Mouse (Mus musculus) heart, embryonic 14.5 days (tissue): ENCODE results near the gene Cd300lg. TPM values are rescaled to one million over a fixed set of nuclear protein-coding genes. Genes with fewer than 3 reads are reported as not detected.

Experiments used
- ATAC-seq: fragments of 200-750 bp; cut with Nextera tagmentation; 2 replicates; pipeline ENCODE4 v1.8.0; 2017; ENCODE audit warnings: low read depth, moderate TSS enrichment; ENCODE audit not compliant: insufficient number of reproducible peaks, insufficient read depth, low FRiP score
- H3K27ac ChIP-seq, 2 experiments: fragments of 200-500 bp in 1 of 2; fragments of 300-500 bp in 1 of 2; sonication (generic) in 1 of 2; replicated peaks in 1 of 2; 2 replicates each; pipeline ENCODE4 v1.5.1; 2012 to 2014; ENCODE audit warnings: low read depth in 2 of 2, low read length in 2 of 2, control low read depth in 1 of 2, mild to moderate bottlenecking in 1 of 2, mixed read lengths in 1 of 2; ENCODE audit not compliant: control insufficient read depth in 1 of 2, insufficient read depth in 1 of 2
- H3K27me3 ChIP-seq: fragments of 300-500 bp; sonication (generic); 2 replicates; pipeline ENCODE4 v1.6.1; 2014; ENCODE audit warnings: mild to moderate bottlenecking, low read length, control low read depth; ENCODE audit not compliant: control insufficient read depth, insufficient read depth
- H3K36me3 ChIP-seq: fragments of 300-500 bp; sonication (generic); 2 replicates; pipeline ENCODE4 v1.6.1; 2014; ENCODE audit warnings: mild to moderate bottlenecking, control low read depth, low read length, mixed read lengths; ENCODE audit not compliant: control insufficient read depth, insufficient read depth
- H3K4me1 ChIP-seq, 2 experiments: fragments of 200-500 bp in 1 of 2; fragments of 300-500 bp in 1 of 2; sonication (generic) in 1 of 2; 2 replicates each; pipeline ENCODE4 v1.6.1; 2012 to 2014; ENCODE audit warnings: low read length in 2 of 2, control low read depth in 1 of 2, mixed read lengths in 1 of 2; ENCODE audit not compliant: control insufficient read depth in 2 of 2, insufficient read depth in 2 of 2
- H3K4me2 ChIP-seq: fragments of 300-500 bp; sonication (generic); 2 replicates; pipeline ENCODE4 v1.6.1; 2014; ENCODE audit warnings: mild to moderate bottlenecking, low read length
- H3K4me3 ChIP-seq, 2 experiments: fragments of 200-500 bp in 1 of 2; fragments of 300-500 bp in 1 of 2; sonication (generic) in 1 of 2; 2 replicates each; pipeline ENCODE4 v1.5.1; 2012 to 2014; ENCODE audit warnings: low read length in 2 of 2, mild to moderate bottlenecking in 2 of 2, control low read depth in 1 of 2, low read depth in 1 of 2, moderate library complexity in 1 of 2; ENCODE audit not compliant: control insufficient read depth in 1 of 2, insufficient read depth in 1 of 2
- H3K9ac ChIP-seq: fragments of 300-500 bp; sonication (generic); 2 replicates; pipeline ENCODE4 v1.6.1; 2014; ENCODE audit warnings: mild to moderate bottlenecking, low read length
- H3K9me3 ChIP-seq: fragments of 300-500 bp; sonication (generic); 2 replicates; pipeline ENCODE4 v1.6.1; 2016; ENCODE audit warnings: low read length, control low read depth; ENCODE audit not compliant: control insufficient read depth
- WGBS: fragments of 180-500 bp; shearing (Covaris S2); extraction: QIAGEN DNeasy Blood & Tissue Kit; methylation state at CpG from one replicate; pipeline ENCODE4 v1.1.7; 2014; 5-methylcytosine and 5-hydroxymethylcytosine counted together
- polyA plus RNA-seq: library from polyadenylated mRNA; unstranded; fragments of >200 nt; fragmentation: Nextera tagmentation; extraction: Ambion mirVana; gene quantifications from 2 replicates; pipeline ENCODE4 v1.2.1, GENCODE M21; 2014

Gene Cd300lg
- polyA plus RNA-seq, 1 experiment from 2014 or later = 4.8 TPM

- no peak for ATAC-seq
- no peaks in the 10 kb centered on the region for H3K27me3 ChIP-seq
- H3K4me1 ChIP-seq = peaks cover 4 to 9% of the 10 kb centered on the region in 2 experiments; a peak in 2 of 4 replicates
- H3K4me2 ChIP-seq = no peak overlapping the region
- H3K27ac ChIP-seq = no peak overlapping the region
- no peaks in the 10 kb centered on the region for H3K9me3 ChIP-seq
- WGBS = 88% methylated on average over 8 of the region's 8 CpGs
- H3K9ac ChIP-seq = no peak overlapping the region
- no peaks in the 10 kb centered on the region for H3K36me3 ChIP-seq
- H3K4me3 ChIP-seq = no peak overlapping the region
Measured at GRCm38 (mm10) chr11:102004251-102004650, 37.1 kb upstream of the Cd300lg start.

GRCm38 (mm10) chr11:102006271-102006670, 35.0 kb upstream of the Cd300lg start:
- no peak overlapping the region for H3K27ac ChIP-seq
- no peak overlapping the region for H3K9ac ChIP-seq
- H3K27me3 ChIP-seq = no peaks in the 10 kb centered on the region
- H3K9me3 ChIP-seq = no peaks in the 10 kb centered on the region
- ATAC-seq = no peak
- H3K36me3 ChIP-seq = peaks cover 6% of the 10 kb centered on the region; the same call in 1 of the 2 replicates
- H3K4me2 ChIP-seq = no peak overlapping the region
- H3K4me3 ChIP-seq = no peak overlapping the region
- peaks cover 4 to 8% of the 10 kb centered on the region in 2 experiments; a peak in 1 of 4 replicates for H3K4me1 ChIP-seq
- 70% methylated on average over 9 of the region's 9 CpGs for WGBS

- no peaks in the 10 kb centered on the region for H3K9me3 ChIP-seq
- H3K4me2 ChIP-seq = no peak overlapping the region
- no peak overlapping the region for H3K9ac ChIP-seq
- ATAC-seq = no peak
- H3K27ac ChIP-seq = no peak overlapping the region
- 79% methylated on average over 5 of the region's 5 CpGs for WGBS
- no peaks in the 10 kb centered on the region for H3K27me3 ChIP-seq
- H3K4me1 ChIP-seq = peaks cover 4 to 8% of the 10 kb centered on the region in 2 experiments; a peak in 1 of 4 replicates
- H3K36me3 ChIP-seq = peaks cover 6% of the 10 kb centered on the region; the same call in 1 of the 2 replicates
- no peak overlapping the region for H3K4me3 ChIP-seq
Measured at GRCm38 (mm10) chr11:102006688-102007087, 34.6 kb upstream of the Cd300lg start.

DNA sequence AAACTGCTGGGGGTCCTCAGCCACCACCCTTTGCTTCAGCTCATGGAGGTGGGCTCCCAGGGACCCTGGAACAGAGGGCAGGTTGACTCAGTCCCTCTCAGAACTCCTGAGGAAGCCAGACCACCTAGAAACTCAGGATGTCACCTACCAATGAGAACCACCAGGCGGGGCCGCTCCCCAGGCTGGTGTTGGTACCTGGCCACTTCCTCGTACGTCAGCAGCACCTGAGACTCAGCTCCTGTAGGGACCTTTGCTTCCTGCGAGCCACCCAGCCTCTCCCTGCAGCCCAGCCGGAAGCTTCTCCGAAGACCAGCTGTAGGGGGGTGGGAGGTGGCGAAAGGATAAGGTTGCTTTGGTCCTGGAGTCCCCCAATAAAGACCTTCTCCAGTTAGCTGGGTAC, 32.9 kb upstream of the Cd300lg start:
- Histone ChIP-seq H3K9me3 (no peaks in the 10 kb centered on the region), H3K36me3 (peaks cover 6% of the 10 kb centered on the region; the same call in 1 of the 2 replicates), H3K9ac (no peak overlapping the region), H3K27ac (0 out of 4 replicates have a peak overlapping the region, but pooled peaks of 1 of the 2 experiments have one; percentile 38), H3K4me3 (no peak overlapping the region), H3K4me1 (peaks cover 4 to 8% of the 10 kb centered on the region in 2 experiments; a peak in 1 of 4 replicates), H3K27me3 (no peaks in the 10 kb centered on the region), H3K4me2 (no peak overlapping the region)
- ATAC-seq = no peak
- 90% methylated on average over 8 of the region's 8 CpGs for WGBS

DNA sequence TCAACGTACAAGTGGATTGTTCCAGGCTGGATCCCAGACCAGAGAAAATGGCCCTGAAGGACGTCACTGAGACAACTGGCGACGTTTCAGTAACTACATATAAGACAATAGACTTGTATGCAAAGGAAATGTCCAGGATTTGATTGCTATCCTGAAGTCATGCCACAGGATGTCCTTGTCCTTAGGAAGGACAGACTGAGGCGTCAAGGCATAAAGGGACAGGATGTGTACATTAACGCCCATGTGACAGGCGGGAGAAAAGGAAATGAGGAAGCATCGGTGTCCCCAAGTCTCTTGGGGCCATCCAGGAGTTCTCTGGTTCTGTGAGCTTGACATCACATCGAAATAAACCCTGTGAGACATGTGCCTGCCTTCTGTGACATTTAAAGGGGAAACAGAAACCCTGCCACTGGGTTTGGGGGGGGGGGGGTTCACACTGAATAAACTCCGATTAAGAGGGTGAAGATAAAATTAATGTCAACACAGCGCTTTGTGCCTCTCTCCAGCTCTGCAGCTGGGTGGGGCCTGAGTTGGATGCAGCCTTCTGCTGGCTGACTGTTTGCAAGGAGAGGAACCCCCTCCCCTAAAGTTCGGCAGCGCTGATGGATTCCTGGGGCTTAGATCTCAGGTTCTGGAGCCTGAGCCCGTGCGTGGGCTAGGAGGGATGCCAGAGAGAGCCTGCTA, 32.2 kb upstream of the Cd300lg start:
- H3K9me3 ChIP-seq = no peaks in the 10 kb centered on the region

GRCm38 (mm10) chr11:102010140-102010539, 31.2 kb upstream of the Cd300lg start:
- peaks cover 4 to 8% of the 10 kb centered on the region in 2 experiments; a peak in 1 of 4 replicates for H3K4me1 ChIP-seq
- no peak overlapping the region for H3K9ac ChIP-seq
- no peaks in the 10 kb centered on the region for H3K27me3 ChIP-seq
- no peak for ATAC-seq
- no peak overlapping the region for H3K4me3 ChIP-seq
- H3K4me2 ChIP-seq = no peak overlapping the region
- H3K27ac ChIP-seq = no peak overlapping the region
- H3K36me3 ChIP-seq = peaks cover 6% of the 10 kb centered on the region; the same call in 1 of the 2 replicates
- no peaks in the 10 kb centered on the region for H3K9me3 ChIP-seq
- WGBS = 74% methylated on average over 13 of the region's 13 CpGs

More for the DNA sequence above, 32.2 kb upstream of the Cd300lg start:
- Histone ChIP-seq H3K9ac (peak overlapping the region; percentile 16; the same call in 1 of the 2 replicates), H3K4me3 (no peak overlapping the region), H3K27ac (peak overlapping the region; percentile 8 to 38; a peak in 1 of 4 replicates), H3K4me1 (peaks cover 4 to 8% of the 10 kb centered on the region in 2 experiments; a peak in 1 of 4 replicates), H3K36me3 (peaks cover 6% of the 10 kb centered on the region; the same call in 1 of the 2 replicates), H3K4me2 (no peak overlapping the region), H3K27me3 (no peaks in the 10 kb centered on the region)
- 61% methylated on average over 15 of the region's 15 CpGs for WGBS
- ATAC-seq = peak; percentile 52

GRCm38 (mm10) chr11:102011510-102011909, 29.8 kb upstream of the Cd300lg start:
- Histone ChIP-seq H3K27me3 (no peaks in the 10 kb centered on the region), H3K4me2 (no peak overlapping the region), H3K4me1 (peaks cover 8 to 10% of the 10 kb centered on the region in 2 experiments; a peak in 2 of 4 replicates), H3K9me3 (no peaks in the 10 kb centered on the region), H3K9ac (no peak overlapping the region), H3K4me3 (no peak overlapping the region), H3K27ac (no peak overlapping the region), H3K36me3 (peaks cover 6% of the 10 kb centered on the region; the same call in 1 of the 2 replicates)
- WGBS = 72% methylated on average over 8 of the region's 8 CpGs
- ATAC-seq = no peak
